Comparison of ENCODE assay signal across 11 mouse cellular contexts in the genomic region with DNA sequence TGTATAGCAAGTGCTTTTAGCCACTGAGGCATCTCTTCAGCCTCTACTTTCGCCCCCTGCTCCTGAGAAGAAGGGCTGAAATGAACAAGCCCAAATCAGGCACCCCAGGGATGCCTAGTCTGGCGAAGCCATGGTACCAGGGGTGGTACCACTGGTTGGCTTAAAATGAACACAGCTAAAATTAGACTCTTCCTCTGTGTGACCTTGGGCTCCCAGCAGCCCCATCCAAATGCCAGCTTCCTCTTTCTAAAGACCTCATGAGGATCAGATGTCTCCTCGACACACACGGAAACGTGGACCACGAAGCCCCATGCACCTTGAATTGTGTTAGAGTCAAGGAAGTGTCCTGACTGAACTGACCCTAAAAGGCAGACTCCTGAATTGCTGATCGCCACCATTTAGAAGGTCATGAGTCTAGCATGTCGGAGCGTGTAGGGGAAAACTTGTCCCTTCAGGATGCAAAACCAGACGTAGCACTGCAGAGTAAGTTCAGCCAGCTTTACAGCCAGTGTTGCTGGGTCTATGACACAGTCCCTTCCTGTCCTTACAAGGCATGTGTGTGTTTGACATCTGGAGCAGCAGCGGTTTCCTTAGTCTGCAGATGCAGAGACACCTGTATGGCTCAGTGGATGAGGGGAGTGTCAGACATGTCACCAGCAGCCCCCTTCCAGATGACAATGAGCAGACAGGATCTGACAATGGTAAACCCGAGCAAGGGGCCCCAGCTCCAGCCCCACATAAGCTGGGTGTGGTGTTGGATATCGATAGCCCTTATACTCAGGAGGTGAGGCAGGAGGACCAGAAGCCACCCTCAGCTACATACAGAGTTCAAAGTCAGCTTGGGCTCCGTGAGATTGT. TPM values are rescaled to one million over a fixed set of nuclear protein-coding genes. Genes with fewer than 3 reads are reported as not detected.
DNase-seq lines count a peak whose midpoint lies in the region; ATAC-seq and TF ChIP-seq lines count a peak whose summit lies in the region.
"Had no signal": no experiment of that assay in that cellular context is flagged by ENCODE, and none has a peak within 500 bp of the region (broad histone marks: within the 10 kb centered on the region; RNA-seq: fewer than 3 reads in every experiment).

No protein-coding gene starts in this region.

- peak; percentile 51 for DNase-seq in cerebellum, adult 9-10 months
- no peak for DNase-seq in cerebellum, adult 11 months
- no peak for DNase-seq in left cerebral cortex, adult 2 months (ENCODE audit: extremely low spot score in 1 of 2, low spot score in 2 of 2)
- DNase-seq in left cerebral cortex, adult 8-10 months (ENCODE audit: low spot score in 2 of 2): no peak
- DNase-seq in thymus, postnatal 0 days (ENCODE audit: low spot score): peak; percentile 84
- no peak for DNase-seq in adrenal gland, postnatal 14 days
- DNase-seq in lung, postnatal 4 days: no peak

- intact Hi-C loops in left cerebral cortex, adult 2 months (cut with DNase I): loop anchor here (5.0 kb wide), 1 partner anchor 73 kb away; no protein-coding TSS in a partner anchor

- H3K27ac ChIP-seq in left cerebral cortex, adult 2 months: peak overlapping the region; percentile 70
- H3K27ac ChIP-seq: hindbrain, embryonic 12.5 days; liver, embryonic 15.5 days had no signal

- no peak for TF ChIP-seq CTCF in left cerebral cortex, adult 2 months (IDR thresholded peaks at IDR 0.05)

- peak; percentile 38 to 48 for ATAC-seq in hematopoietic stem cell, adult 5-6 weeks (replicated peaks in 1 of 2; ENCODE audit: insufficient read depth in 1 of 2, low FRiP score in 2 of 2, low TSS enrichment in 1 of 2, low read depth in 1 of 2, poor library complexity in 2 of 2, severe bottlenecking in 2 of 2)
- ATAC-seq: Patski had no signal

- no peak overlapping the region for H3K4me3 ChIP-seq in left cerebral cortex, adult 2 months
- H3K4me3 ChIP-seq: hindbrain, embryonic 12.5 days; liver, embryonic 15.5 days had no signal

RNA-seq across cellular contexts. Expression of gene Tmem51, which starts 4.2 kb away (rescaled TPM):
- total RNA-seq in left cerebral cortex, adult 2 months (2021): 1 to 10 TPM; 4.9 to 5.6 TPM
- 1 to 10 TPM; 5.0 to 6.8 (median 5.4) TPM for total RNA-seq in left cerebral cortex, adult 8-10 months (2022)
- total RNA-seq in hematopoietic stem cell, adult 5-6 weeks (2017): 0.63 and 0.84 TPM in 2 replicates
- polyA plus RNA-seq in thymus, postnatal 0 days (2015; fragmentation: Nextera tagmentation; extraction: Ambion mirVana): 13.4 and 14.8 TPM in 2 replicates
- 4.9 and 7.6 TPM in 2 replicates for total RNA-seq in adrenal gland, postnatal 14 days (2021)

Comparison
In these comparisons a context has a peak if more than half of its experiments do, and no peak if none do; other contexts are left out.
1. DNase-seq: peak in cerebellum, adult 9-10 months (single experiment) and thymus, postnatal 0 days (single experiment); none in cerebellum, adult 11 months (single experiment), left cerebral cortex, adult 2 months (0 of 2), left cerebral cortex, adult 8-10 months (0 of 2), adrenal gland, postnatal 14 days (single experiment) and lung, postnatal 4 days (0 of 2).